Mouse (Mus musculus) kidney, adult 18-20 months (tissue): Measurements from ENCODE around the gene A330070K13Rik.

Source experiments
- DNase-seq: peaks from one replicate; pipeline ENCODE4 v3.0.0; 2021

The A330070K13Rik gene

DNA sequence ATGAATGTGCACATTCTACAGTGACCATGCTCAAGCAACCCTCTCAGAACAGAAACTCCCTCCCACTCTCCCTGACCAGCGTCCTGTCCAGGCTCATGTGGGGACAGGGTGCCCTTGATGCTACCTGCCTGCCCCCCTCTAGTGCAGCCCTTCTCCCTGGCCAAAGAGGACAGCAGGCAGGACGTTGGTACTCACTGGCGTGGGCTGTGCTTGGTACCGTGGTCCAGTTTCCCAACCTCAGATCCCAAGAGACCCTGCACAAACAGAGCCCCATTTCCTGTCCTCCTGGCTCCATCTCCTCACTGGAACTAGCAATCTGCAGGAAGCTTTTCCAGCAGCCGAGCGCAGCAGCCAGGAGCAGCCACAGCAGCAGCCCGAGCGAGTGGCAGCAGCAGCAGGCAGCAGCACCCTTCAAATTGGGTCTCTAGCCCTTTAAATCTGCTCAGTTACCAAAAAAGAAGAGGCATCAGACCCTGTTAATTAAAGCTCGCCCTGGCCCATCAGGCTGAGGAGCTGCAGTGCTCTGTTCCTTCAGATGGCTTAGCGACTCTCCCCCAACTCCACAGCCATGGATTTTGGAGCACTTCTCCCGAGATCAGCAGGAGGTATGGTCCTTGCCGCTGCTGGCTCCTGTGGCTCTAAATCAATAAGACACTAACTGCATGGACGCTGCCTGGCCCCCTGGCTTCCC is at the start of gene A330070K13Rik:
A330070K13Rik (minus strand) TSS at position 410 of the 691 bp plus-strand sequence.
- no peak for DNase-seq

DNA sequence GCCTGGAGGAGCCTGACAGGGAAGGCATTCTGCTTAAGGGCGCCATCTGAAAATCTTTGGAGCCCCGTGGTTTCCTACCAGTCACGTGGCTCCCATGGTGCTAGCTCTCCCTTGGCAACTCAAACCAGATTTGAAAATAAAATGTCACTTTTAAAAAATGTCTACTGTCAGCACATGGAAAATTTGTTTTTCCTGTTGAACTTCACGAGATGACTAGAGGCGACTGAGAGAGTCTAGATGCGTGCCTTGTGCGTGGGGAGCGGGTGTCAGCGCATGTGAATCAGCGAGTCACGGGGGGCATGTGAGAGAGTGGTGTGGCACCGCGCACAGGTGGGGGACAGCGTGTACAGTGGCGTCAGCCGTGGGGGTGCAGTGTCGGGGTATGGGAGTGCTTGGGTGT is 27.1 kb upstream of the A330070K13Rik start:
- no peak for DNase-seq

GRCm38 (mm10) chr5:130409706-130410105 is 25.3 kb upstream of the A330070K13Rik start:
- no peak for DNase-seq

GRCm38 (mm10) chr5:130405201-130405600 is 20.8 kb upstream of the A330070K13Rik start:
- peak; percentile 53 for DNase-seq

GRCm38 (mm10) chr5:130400136-130400917 is 15.9 kb upstream of the A330070K13Rik start:
- no peak for DNase-seq

DNA sequence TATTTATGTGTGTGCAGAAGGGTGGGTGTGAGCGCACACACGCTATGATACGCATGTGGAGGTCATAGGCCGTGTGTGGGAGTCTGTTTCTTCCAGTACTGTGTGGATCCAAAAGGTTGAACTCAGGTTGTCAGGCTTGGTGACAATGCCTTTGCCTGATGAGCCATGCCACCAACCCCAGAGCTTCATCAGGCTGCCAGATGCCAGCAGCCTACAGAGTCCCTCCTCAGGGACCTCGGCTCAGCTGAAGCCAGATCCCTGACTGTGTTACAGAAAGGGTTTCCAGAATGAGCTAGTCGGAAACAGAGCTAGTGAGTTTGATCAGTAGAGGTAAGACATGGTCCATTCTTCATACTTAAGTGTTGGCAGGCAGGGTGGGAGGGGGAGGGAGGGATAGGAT is 10.7 kb upstream of the A330070K13Rik start:
- no peak for DNase-seq

- DNase-seq: peak; percentile 2
Observed at GRCm38 (mm10) chr5:130394386-130394785, 10.0 kb upstream of the A330070K13Rik start.

GRCm38 (mm10) chr5:130393618-130394355 is 9.4 kb upstream of the A330070K13Rik start:
- no peak for DNase-seq

GRCm38 (mm10) chr5:130386418-130386817 is 2.0 kb upstream of the A330070K13Rik start:
- no peak for DNase-seq

DNA sequence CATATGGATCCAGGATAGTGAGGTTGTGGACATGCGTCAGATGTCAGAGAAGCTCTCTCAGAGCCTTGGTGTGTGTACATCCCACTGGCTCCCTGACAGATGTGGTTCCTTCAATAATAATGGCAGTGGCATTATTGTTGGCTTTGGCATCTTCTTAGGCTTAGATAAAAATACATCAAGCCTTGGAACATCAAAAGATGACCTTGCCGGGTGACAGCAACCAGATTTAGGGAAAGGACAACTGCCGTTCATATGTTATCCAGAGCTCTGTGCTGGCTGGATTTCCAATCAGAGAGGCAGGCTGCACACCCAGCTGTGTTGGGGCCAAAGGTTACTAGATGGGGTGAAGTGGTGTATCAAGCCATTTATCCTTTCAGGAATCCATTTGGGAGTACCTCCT is 9.0 kb downstream of the A330070K13Rik start:
- no peak for DNase-seq

- DNase-seq: peak; percentile 34
Observed at GRCm38 (mm10) chr5:130369237-130369636, 15.2 kb downstream of the A330070K13Rik start, which contains the start of gene Caln1. Gene Caln1 (plus strand): TSS chr5:130369455.

GRCm38 (mm10) chr5:130368236-130368635 is 16.2 kb downstream of the A330070K13Rik start:
- no peak for DNase-seq

GRCm38 (mm10) chr5:130363773-130364172 is 20.7 kb downstream of the A330070K13Rik start:
- no peak for DNase-seq

DNA sequence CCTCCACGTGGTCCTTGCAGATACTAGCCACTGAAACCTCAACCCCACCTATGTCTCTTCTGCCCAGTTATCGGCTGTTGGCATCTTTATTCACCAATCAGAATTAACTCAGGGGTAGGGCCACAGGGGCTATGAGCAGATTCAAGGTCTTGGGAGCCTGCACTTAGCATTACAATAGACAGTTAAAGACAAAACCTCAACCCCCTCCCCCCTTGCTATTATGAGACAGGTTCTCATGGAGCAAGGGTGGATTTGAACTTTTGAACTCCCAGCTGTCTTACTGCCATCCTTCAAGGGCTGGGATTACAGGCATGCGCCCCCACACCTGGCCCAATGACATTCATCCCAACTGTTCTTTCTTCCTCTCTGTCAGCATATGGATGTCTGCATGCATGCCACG is 21.3 kb downstream of the A330070K13Rik start:
- DNase-seq: no peak

DNA sequence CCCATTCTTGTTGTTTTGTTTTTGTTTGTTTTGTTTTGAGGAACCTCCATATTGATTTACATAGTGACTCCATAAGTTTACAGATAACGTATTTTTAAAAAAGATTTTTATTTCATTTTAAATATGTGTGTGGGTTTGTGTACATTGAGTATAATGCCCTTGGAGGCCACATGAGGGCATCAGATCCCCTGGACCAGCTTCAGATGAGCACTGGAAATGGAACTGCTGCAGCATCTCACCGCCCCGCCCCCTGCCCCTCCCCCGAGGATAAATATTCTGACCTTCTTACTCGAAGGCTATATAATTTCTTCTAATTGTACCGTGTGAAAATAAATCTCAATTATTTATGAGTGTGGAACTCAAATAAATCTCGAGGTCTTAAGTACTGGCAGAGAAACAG is 29.2 kb downstream of the A330070K13Rik start:
- DNase-seq: no peak

DNA sequence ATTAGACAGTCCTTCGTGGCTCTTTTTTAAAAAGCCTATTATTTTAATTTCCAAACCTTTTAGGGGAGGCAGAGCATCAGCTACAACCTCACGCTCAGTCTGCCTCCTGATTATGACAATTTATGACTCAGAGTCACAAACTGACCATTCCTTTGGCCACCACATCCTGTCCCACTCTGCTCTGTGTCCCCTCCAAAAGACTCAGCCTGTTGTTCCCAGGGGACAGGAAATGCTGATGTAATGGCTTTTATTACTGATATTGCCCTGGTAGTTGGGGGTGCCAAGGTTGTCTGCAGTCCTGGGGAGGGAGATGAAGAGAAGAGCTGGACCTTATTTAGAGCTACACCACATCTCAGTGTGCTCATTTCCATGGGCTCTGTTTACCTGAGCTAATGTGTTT is 38.6 kb downstream of the A330070K13Rik start:
- no peak for DNase-seq

DNA sequence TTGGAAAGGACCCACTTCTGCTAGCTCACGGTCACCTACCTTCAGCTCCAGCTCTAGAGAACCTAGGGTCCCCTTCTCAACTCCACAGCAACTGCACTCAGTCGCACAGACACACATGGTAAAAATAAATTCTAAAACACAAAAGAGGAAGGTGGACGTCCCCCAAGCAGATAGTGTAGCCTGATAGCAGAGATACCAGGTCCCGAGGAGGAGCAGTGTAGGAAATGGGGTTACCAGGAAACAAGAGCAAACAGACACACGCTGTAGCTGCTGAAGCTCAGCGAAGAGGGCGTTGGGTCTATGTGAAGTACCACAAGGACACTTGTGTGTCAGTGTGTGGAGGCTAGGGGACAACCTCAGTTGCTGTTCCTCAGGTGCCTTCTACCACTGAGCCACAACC is 39.4 kb downstream of the A330070K13Rik start:
- no peak for DNase-seq

- no peak for DNase-seq
Observed at GRCm38 (mm10) chr5:130340656-130341055, 43.8 kb downstream of the A330070K13Rik start.

DNA sequence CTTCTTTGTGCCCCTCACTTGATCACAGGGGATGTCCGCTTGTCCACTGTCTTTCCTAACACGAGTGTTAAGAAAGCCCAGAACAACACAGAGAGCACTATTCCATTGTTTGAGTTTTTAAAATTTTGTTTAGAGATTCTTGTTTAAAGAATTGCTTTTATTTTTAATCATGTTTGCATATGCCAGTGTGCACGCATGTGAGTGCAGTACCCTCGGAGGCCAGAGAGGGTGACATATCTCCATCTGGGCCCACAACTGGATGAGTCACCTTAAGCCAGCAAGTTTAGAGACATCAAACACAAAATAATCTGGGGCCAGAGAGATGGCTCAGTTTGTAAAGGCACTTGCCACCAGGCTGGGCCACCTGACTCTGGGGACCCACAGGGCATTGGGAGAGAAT is 49.0 kb downstream of the A330070K13Rik start:
- no peak for DNase-seq

DNA sequence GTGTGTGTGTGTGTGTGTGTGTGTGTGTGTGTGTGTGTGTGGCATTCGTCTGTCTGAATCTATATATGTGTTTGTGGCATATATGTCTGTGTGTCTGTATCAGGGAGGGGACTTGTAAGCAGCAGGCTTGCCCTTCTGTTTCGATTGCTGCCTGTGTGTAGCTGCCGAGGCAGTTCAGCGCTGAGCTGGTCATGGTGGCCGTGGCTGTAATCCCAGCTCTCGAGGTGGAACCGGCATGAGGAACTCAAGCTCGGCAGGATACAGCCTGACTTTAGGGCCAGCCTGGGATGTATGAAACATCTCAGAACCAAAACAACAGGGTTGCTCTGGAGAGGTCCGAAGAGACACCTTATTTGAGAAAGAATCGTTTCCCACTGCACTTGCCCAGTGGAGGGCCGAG is 50.5 kb downstream of the A330070K13Rik start:
- no peak for DNase-seq

DNA sequence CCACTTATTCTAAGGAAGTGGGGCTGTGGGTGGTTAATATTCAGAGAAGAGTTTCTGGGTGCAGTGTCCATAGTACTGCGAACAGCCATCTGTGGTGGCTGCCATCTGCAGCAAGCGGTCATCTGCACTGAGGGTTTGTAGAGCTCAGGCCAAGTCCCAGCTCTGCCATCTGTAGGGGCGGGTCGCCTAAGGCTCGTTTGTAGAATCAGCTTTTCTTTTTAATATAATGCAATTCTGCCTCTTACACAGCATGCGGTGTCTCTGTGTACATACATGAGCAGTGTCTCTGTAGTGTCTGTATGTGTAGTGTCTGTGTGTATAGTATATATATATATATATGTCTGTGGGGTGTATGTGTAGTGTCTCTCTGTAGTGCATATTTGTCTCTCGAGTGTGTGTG is 50.9 kb downstream of the A330070K13Rik start:
- no peak for DNase-seq

DNA sequence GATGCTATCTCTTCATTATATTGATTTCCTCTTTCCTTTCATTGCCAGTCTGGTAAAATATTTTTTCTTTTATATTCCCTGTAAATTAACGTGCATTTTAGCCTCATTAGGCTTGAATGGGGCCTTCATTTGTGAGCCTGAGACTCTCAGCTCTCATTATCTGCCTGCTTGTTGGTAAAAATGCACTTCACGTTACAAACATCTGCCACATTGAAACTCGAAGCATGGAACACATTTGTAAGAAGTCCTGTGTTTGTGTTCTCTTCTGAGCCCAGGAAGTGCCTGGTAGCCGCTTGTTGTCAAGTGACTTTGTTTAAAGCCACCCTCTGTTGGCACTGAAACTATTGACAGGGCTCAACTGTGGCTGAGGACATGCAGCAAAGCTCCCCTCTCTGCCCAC is 53.2 kb downstream of the A330070K13Rik start:
- DNase-seq: no peak

GRCm38 (mm10) chr5:130330801-130331200 is 53.6 kb downstream of the A330070K13Rik start:
- DNase-seq: no peak

GRCm38 (mm10) chr5:130329889-130330288 is 54.5 kb downstream of the A330070K13Rik start:
- no peak for DNase-seq
